Mouse (Mus musculus) midbrain, embryonic 16.5 days (tissue): Measurements from ENCODE around the gene Tmcc3. TPM values are rescaled to one million over a fixed set of nuclear protein-coding genes. Genes with fewer than 3 reads are reported as not detected.

Experiments
- ATAC-seq: fragments of 200-750 bp; cut with Nextera tagmentation; 2 replicates; pipeline ENCODE4 v1.8.0; 2017; ENCODE audit warnings: moderate TSS enrichment
- H3K27ac ChIP-seq: fragments of 300-500 bp; sonication (generic); 2 replicates; pipeline ENCODE4 v1.5.1; 2014; ENCODE audit warnings: mild to moderate bottlenecking, low read length, mixed read lengths
- H3K27me3 ChIP-seq: fragments of 300-500 bp; sonication (generic); 2 replicates; pipeline ENCODE4 v1.6.1; 2014; ENCODE audit warnings: low read depth, low read length, mixed read lengths; ENCODE audit not compliant: control insufficient read depth, insufficient read depth
- H3K36me3 ChIP-seq: fragments of 300-500 bp; sonication (generic); 2 replicates; pipeline ENCODE4 v1.6.1; 2014; ENCODE audit warnings: mild to moderate bottlenecking, low read length, moderate library complexity, mixed read lengths; ENCODE audit not compliant: control insufficient read depth, insufficient read depth
- H3K4me1 ChIP-seq: fragments of 300-500 bp; sonication (generic); 2 replicates; pipeline ENCODE4 v1.6.1; 2014; ENCODE audit warnings: mild to moderate bottlenecking, low read length, mixed read lengths; ENCODE audit not compliant: control insufficient read depth, insufficient read depth
- H3K4me2 ChIP-seq: fragments of 300-500 bp; sonication (generic); 2 replicates; pipeline ENCODE4 v1.6.1; 2014; ENCODE audit warnings: mild to moderate bottlenecking, low read length, mixed read lengths
- H3K4me3 ChIP-seq: fragments of 300-500 bp; sonication (generic); 2 replicates; pipeline ENCODE4 v1.5.1; 2014; ENCODE audit warnings: low read depth, mild to moderate bottlenecking, low read length, moderate library complexity, mixed read lengths
- H3K9ac ChIP-seq: fragments of 300-500 bp; sonication (generic); 2 replicates; pipeline ENCODE4 v1.6.1; 2014; ENCODE audit warnings: low read depth, low read length, mixed read lengths
- H3K9me3 ChIP-seq: fragments of 300-500 bp; sonication (generic); replicated peaks from 2 replicates; pipeline ENCODE4 v1.6.1; 2014; ENCODE audit warnings: mild to moderate bottlenecking, low read length, mixed read lengths; ENCODE audit not compliant: control insufficient read depth, poor library complexity, severe bottlenecking
- WGBS: fragments of 180-500 bp; shearing (Covaris S2); extraction: QIAGEN DNeasy Blood & Tissue Kit; methylation state at CpG from one replicate; pipeline ENCODE4 v1.1.7; 2014; 5-methylcytosine and 5-hydroxymethylcytosine counted together
- polyA plus RNA-seq: library from polyadenylated mRNA; unstranded; fragments of >200 nt; fragmentation: Nextera tagmentation; extraction: Ambion mirVana; gene quantifications from 2 replicates; pipeline ENCODE4 v1.2.1, GENCODE M21; 2015

Tmcc3 gene
- polyA plus RNA-seq, 1 experiment from 2014 or later = 16.4 TPM

- H3K27ac ChIP-seq = no peak overlapping the region
- H3K9ac ChIP-seq = no peak overlapping the region
- no peak for ATAC-seq
- no peak overlapping the region for H3K4me2 ChIP-seq
- H3K4me3 ChIP-seq = no peak overlapping the region
- no peaks in the 10 kb centered on the region for H3K9me3 ChIP-seq
- no peaks in the 10 kb centered on the region for H3K36me3 ChIP-seq
- 44% methylated on average over 21 of the region's 21 CpGs for WGBS
- H3K27me3 ChIP-seq = no peaks in the 10 kb centered on the region
- H3K4me1 ChIP-seq = peaks cover 9% of the 10 kb centered on the region; the same call in 1 of the 2 replicates
Observed at GRCm38 (mm10) chr10:94566222-94566868, 254.6 kb downstream of the Tmcc3 start.

GRCm38 (mm10) chr10:94567251-94567650 is 255.5 kb downstream of the Tmcc3 start:
- ATAC-seq = no peak
- 97% methylated on average over 6 of the region's 6 CpGs for WGBS
- H3K4me3 ChIP-seq = no peak overlapping the region

GRCm38 (mm10) chr10:94567915-94568314 is 256.2 kb downstream of the Tmcc3 start:
- Histone ChIP-seq H3K4me3 (no peak overlapping the region), H3K27ac (no peak overlapping the region), H3K27me3 (no peaks in the 10 kb centered on the region), H3K4me2 (no peak overlapping the region), H3K36me3 (no peaks in the 10 kb centered on the region), H3K9ac (no peak overlapping the region), H3K9me3 (no peaks in the 10 kb centered on the region), H3K4me1 (peaks cover 9% of the 10 kb centered on the region; the same call in 1 of the 2 replicates)
- 78% methylated on average over 14 of the region's 14 CpGs for WGBS
- no peak for ATAC-seq

More at GRCm38 (mm10) chr10:94567251-94567650, 255.5 kb downstream of the Tmcc3 start:
- Histone ChIP-seq H3K4me1 (peaks cover 9% of the 10 kb centered on the region; the same call in 1 of the 2 replicates), H3K9ac (no peak overlapping the region), H3K36me3 (no peaks in the 10 kb centered on the region), H3K27me3 (no peaks in the 10 kb centered on the region), H3K27ac (no peak overlapping the region), H3K4me2 (no peak overlapping the region), H3K9me3 (no peaks in the 10 kb centered on the region)

- no peak overlapping the region for H3K27ac ChIP-seq
- no peaks in the 10 kb centered on the region for H3K27me3 ChIP-seq
Observed at GRCm38 (mm10) chr10:94568867-94569266, 257.1 kb downstream of the Tmcc3 start.

GRCm38 (mm10) chr10:94569731-94570130 is 258.0 kb downstream of the Tmcc3 start:
- Histone ChIP-seq H3K4me1 (peaks cover 11% of the 10 kb centered on the region; the same call in 1 of the 2 replicates), H3K4me3 (no peak overlapping the region), H3K27me3 (no peaks in the 10 kb centered on the region), H3K27ac (no peak overlapping the region), H3K9ac (no peak overlapping the region), H3K4me2 (no peak overlapping the region), H3K36me3 (no peaks in the 10 kb centered on the region), H3K9me3 (no peaks in the 10 kb centered on the region)
- 84% methylated on average over 7 of the region's 7 CpGs for WGBS
- ATAC-seq = no peak

More at GRCm38 (mm10) chr10:94568867-94569266, 257.1 kb downstream of the Tmcc3 start:
- no peak for ATAC-seq
- Histone ChIP-seq H3K4me3 (no peak overlapping the region), H3K4me1 (peaks cover 9% of the 10 kb centered on the region; the same call in 1 of the 2 replicates), H3K9ac (no peak overlapping the region), H3K36me3 (no peaks in the 10 kb centered on the region), H3K9me3 (no peaks in the 10 kb centered on the region), H3K4me2 (no peak overlapping the region)
- WGBS = 83% methylated on average over 7 of the region's 7 CpGs

- no peak overlapping the region for H3K27ac ChIP-seq
- no peaks in the 10 kb centered on the region for H3K36me3 ChIP-seq
- H3K4me3 ChIP-seq = no peak overlapping the region
- H3K4me2 ChIP-seq = no peak overlapping the region
- ATAC-seq = no peak
- no peaks in the 10 kb centered on the region for H3K27me3 ChIP-seq
- H3K9ac ChIP-seq = no peak overlapping the region
- H3K4me1 ChIP-seq = peaks cover 2% of the 10 kb centered on the region; the same call in 1 of the 2 replicates
- 83% methylated on average over 9 of the region's 9 CpGs for WGBS
- H3K9me3 ChIP-seq = no peaks in the 10 kb centered on the region
Observed at GRCm38 (mm10) chr10:94571927-94572620, 260.3 kb downstream of the Tmcc3 start.

- no peak overlapping the region for H3K9ac ChIP-seq
- H3K36me3 ChIP-seq = no peaks in the 10 kb centered on the region
- no peak overlapping the region for H3K4me2 ChIP-seq
- peaks cover 2% of the 10 kb centered on the region; the same call in 1 of the 2 replicates for H3K4me1 ChIP-seq
- 55% methylated on average over 12 of the region's 12 CpGs for WGBS
- ATAC-seq = no peak
- no peaks in the 10 kb centered on the region for H3K9me3 ChIP-seq
- H3K4me3 ChIP-seq = no peak overlapping the region
- no peaks in the 10 kb centered on the region for H3K27me3 ChIP-seq
- no peak overlapping the region for H3K27ac ChIP-seq
Observed at GRCm38 (mm10) chr10:94572772-94573171, 261.0 kb downstream of the Tmcc3 start.

GRCm38 (mm10) chr10:94574451-94575333 is 262.9 kb downstream of the Tmcc3 start:
- H3K9ac ChIP-seq = no peak overlapping the region
- H3K9me3 ChIP-seq = no peaks in the 10 kb centered on the region
- H3K27ac ChIP-seq = no peak overlapping the region
- WGBS = 85% methylated on average over 13 of the region's 13 CpGs
- no peaks in the 10 kb centered on the region for H3K27me3 ChIP-seq
- H3K4me2 ChIP-seq = no peak overlapping the region
- peaks cover 2% of the 10 kb centered on the region; the same call in 1 of the 2 replicates for H3K4me1 ChIP-seq
- no peak for ATAC-seq
- no peak overlapping the region for H3K4me3 ChIP-seq
- no peaks in the 10 kb centered on the region for H3K36me3 ChIP-seq
